Mouse (Mus musculus): ENCODE measurements at regions not wholly inside any gene's neighbourhood (a gene's known extent, or its start where the extent isn't known, plus 50 kb on each side); places are given as distances from the start of the nearest gene placed in this dataset.

DNA sequence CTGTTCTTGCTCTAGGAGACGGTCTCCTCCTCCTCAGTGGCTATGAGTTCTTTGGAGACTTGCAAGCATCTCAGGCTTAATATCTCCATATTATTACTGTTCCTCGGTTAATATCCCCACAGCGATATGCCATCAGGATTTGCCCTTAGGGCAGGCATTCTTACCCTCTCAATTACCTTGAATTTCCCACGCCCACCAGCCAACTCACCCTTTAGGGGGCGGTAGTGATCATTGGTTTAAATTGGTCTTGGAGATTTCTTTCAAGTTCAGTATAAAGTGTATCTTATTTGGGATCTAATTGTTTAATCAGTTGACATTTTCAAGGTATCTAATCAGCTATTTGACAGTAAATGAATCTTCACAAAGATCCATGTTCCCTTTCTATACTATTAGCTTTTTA, 162.5 kb downstream of the Emp1 start:
- no peak for DNase-seq

DNA sequence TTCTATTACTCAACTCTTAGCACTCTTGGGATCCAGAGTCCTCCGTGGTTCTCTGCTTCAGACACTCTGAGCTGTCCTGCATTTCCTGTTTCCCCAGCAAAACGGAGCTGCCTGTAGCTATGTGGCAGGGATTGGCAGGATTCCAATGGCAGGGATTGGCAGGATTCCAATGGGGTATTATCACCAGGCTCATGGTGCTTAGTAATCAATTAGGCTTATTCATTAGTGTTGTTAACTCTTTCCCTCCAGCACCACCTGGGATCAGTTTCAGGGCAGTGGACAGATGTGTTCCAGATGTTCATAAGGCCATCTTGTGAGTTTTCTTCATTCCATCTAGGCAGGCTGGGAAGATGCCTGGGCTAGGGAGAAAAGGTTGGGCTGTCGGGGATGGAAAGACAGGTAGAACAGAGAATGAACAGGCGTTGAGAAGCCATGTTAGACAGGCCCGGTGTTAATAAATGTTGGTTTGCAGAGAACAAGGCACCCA, 163.5 kb downstream of the Emp1 start:
- DNase-seq: no peak

DNA sequence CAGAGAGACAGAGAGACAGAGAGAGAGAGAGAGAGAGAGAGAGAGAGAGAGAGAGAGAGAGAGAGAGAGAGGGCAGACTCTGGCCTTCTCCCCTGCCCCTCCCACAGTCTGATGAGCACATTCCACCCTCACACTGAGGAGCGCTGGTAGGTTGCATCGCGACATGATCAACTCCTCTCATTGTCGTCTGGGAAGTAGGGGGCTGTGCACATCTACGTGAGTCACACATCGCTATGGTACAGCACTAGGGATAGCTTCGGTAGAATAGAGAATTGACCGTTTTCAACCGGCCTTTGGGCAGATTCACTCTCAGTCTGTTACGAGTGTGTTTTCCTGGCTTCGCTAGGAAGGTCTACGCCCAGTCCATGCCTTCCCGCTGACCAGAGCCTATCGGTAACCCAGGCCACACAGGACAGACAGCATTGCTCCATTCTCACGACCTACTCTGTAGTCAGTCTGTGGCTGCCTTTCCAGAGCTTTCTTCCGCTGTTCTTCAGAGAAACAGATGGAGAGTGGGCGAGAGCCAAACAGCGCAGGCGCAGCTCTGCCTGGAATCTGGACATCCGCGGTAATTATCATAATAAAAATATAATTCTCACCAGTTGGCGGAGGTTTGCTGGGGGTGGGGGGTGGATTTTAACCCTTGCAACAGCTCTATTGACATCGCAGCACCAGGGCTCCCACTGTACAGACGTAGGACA, 164.3 kb downstream of the Emp1 start:
- DNase-seq: no peak

DNA sequence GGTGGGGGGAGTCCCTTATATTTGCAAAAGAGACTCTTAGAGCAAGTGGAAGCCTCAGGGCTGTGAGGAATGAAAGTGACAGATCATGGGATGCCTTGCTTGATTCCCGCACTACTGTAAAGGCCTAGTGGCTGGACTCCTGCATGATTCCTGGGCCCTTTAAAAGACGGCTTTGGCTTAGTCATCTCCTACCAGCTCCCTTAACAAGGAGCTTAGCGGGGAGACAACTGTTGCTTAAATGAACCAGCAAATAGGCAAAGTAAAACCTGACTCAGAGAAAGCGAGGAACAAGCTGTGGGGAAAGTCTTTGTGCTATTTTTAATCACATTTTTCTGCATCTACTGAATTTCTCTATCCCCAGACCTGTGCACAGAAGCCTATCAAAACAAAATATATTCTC, 165.5 kb downstream of the Emp1 start:
- no peak for DNase-seq

DNA sequence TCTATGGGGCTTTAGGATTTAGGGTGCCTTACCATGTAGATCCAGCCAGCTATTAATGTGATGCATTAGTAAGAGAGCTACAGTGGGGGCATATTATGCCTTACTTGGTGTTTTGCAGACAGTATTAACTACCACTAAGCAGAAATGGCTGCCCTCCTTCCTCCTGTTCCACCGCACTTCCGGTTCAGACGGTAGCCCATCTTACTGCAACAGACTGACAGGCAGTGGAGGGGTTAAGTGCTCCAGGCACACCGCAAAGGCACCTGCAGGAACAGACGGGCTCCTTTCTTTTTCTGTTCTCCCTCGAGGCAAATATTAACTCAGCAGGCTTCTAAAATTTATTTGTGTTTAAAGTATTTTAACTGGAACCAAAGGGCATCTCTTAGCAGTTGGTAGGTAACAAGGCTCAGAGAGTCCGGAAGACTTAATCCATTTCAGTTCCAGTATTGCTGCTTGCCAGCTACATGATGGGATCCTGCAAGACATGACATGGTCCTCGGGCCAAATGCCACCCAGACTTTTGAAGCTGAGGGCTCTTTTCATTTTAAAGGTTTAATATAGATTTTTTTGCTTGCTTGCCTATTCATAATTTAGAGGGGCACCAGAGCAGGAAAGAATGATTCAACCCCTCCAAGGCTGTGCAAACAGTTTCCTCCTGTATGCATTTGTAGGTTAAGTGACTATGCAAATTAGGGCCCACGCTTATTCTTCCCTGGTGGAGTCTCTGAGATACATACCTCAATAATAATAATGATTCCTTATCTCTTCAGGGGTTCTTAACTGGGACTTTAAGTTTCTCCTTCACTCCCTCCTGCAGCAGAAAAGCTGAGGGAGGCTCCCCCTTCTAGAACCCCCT, 177.7 kb downstream of the Emp1 start:
- no peak for DNase-seq

- no peak for DNase-seq
These were observed 179.2 kb downstream of the Emp1 start for GRCm38 (mm10) chr6:135541566-135541965.

DNA sequence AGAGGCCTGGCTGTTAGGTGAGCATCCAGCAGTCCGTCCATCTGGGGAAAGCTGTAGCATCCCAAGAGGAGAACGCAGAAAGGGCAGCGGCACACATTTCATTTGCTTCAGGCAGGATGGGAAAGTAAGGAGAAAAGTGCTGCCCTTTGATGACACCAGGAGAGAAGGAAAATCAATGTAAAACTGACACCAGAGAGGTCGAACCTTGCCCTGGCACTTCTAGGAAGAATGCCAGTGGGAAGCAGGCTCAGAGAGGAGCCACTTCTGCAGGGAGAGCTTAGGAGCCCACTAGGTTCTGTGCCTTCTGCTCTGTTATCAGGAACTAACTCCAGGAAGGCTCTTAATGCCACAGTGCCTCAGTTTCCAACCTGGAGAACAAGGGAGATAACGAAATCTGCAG, 180.0 kb downstream of the Emp1 start:
- DNase-seq: no peak

GRCm38 (mm10) chr6:135543390-135543789, 181.0 kb downstream of the Emp1 start:
- DNase-seq: no peak

- no peak for DNase-seq
These were observed 181.5 kb downstream of the Emp1 start for GRCm38 (mm10) chr6:135543863-135544262.

- DNase-seq: no peak
These were observed 188.1 kb downstream of the Emp1 start for GRCm38 (mm10) chr6:135550368-135550950.

DNA sequence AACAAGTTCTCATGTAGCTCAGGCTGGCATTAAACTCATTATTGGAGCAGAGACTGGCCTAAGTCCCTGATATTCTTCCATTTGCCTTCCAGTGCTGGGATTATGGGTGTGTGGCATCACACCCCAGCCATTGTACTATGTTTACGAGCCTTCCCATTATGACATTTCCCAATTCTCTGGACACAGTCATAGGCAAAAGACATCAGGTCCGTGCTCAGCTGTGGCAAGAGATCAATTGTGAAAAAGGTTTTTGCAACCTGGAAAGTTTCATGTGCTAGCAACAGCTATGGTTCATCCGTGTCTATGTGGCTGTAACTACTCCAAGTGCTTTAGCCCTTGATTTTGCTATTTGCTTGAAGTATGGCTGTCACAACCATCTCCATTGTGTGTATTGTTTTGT, 190.1 kb downstream of the Emp1 start:
- DNase-seq: no peak

GRCm38 (mm10) chr6:135559501-135559907, 197.2 kb downstream of the Emp1 start:
- peak; percentile 90 for DNase-seq

DNA sequence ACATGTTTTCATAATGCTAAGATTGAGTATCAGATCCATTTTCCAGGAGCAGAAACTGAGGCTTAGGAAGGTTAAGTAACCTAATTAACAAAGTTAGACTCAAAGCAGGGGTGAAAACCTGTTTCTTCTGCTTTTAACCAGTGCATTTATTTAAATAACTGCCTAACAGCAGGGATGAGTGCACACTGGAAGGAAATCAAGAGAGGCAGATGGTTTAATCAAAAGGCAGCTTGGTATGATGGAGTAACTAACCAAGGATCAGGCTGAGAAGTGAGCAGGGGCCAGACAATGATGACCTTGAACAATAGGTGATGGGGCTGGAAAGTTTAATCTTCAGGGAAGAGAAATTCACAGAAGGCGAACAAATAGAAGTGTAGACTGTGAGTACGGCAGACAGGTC, 199.9 kb downstream of the Emp1 start:
- no peak for DNase-seq

DNA sequence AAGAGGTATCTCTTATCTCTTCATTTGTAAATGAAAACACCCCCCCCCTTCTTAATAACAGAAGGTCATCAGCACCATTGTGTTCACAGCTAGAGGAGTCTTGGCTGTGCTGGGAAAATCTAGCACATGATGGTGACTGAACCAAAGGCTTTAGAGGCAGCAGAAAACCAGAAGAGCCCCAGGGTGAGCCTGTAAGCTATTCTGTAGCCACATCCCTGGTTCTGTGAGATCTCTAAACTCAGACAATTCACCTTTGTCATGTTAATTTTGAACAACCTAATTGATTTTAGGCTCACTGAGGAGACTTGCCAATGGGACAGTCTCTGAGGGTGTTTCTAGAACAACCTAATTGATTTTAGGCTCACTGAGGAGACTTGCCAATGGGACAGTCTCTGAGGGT, 201.4 kb downstream of the Emp1 start:
- DNase-seq: no peak

DNA sequence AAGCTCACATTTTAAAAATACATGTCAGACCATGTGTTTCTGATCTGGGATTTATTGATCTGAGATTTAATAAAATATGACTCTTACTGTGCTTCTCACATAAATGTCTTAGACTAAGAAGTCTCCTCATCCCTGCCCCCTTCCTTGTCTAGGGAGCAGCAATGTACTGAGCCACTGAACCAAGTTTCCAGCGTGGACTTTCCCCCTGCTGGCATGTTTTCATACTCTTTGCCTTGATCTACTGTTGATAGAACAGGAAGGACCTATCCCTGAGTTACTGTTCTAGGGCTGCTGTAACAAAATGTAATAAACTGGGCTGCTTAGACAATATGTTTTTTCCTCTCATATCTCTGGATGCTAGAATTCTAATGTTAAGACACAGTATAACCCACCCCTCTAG, 206.7 kb downstream of the Emp1 start:
- DNase-seq: no peak

DNA sequence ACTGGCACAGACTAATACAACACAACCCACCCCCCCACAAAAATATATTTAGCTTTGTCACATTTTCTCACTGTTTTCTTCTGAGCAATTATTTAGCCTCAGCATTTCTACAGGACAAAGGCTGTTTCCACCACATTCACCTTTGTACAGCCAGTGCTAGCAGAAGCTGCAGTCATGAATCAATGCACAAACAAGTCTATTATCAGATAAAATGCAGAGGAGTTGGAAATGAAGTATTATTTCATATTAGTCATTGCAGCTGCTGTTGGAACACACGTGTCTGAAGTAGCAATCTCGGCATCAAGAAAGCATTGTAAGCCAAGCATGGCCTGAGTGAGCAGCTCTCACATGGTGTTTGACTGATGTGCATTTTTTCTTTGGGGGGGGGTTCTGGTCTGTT, 212.9 kb downstream of the Emp1 start:
- no peak for DNase-seq

DNA sequence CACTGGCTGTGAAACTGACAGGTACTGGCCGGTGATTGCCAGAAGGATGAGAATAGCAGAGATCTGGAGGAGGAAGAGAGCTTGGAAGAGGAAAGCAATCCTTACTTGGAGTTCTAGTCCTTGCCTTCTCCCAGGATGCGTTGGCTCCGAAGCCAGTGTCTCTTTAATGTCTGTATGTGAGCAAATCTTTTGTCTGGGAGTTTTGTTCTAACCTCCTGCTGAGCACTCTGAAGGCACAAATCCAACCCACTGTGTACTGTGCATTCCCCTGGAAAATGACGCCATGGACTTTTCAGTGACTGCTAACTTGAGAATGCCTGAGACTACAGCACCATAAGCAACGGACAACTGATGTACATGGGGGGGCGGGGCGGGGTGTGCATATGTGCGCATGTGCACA, 216.4 kb downstream of the Emp1 start:
- DNase-seq: no peak

GRCm38 (mm10) chr6:135582567-135582966, 220.2 kb downstream of the Emp1 start:
- no peak for DNase-seq

DNA sequence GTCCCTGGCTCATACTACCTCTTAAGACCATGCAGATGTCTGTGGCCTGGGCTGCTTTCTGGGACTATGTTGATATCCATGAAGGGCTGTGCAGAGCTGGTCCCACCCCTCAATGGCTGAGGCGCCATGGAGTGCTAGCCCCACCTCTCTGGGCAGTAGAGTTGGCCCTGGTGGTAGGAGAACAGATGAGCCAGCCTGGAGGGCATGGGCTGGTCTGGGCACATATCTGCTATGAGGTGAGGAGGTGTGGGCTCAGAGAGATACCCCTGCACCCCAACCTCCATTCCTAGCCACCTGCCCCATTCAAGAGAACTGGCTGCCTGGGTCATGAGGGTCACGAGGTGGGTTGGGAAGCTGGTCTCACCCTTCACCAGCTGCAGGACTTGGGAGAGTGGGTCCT, 222.4 kb downstream of the Emp1 start:
- DNase-seq: no peak

DNA sequence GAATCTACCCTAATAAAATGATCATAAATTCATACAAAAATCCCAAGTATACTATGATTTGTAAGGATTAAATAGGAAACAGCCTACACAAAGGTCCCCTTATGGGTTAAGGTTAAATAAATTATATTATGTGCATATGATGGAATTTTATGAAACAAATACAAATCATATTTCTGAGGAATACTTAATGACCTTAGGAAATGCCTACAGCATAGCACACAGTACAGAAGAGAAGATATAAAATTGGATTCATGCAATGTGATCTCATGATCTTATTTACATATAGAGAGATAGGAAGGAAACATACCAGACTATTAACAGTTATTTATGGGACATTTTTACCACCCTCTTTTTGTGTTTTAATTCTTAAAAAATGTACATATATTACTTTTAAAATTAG, 227.7 kb downstream of the Emp1 start:
- DNase-seq: no peak

- DNase-seq: no peak
These were observed 228.7 kb downstream of the Emp1 start for GRCm38 (mm10) chr6:135591085-135591484.

DNA sequence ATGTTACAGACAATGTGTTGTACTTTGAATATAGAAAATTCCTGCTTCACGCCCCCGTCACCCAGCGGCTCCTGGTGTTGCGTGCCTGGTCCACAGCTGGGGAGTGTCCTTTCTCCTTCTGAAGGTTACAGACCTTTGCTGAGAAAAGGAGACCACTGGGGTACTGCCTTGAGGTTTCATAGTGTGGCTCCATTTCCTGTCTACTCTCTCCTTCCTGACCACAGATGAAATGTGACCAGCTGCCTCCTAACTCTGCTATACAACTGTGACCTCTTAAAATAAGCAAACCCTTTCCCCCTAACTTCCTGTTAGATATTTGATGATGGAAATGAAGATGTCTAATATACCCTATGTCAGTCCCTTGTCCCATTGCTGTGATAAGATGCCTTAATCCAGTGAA, 234.0 kb downstream of the Emp1 start:
- DNase-seq: no peak

DNA sequence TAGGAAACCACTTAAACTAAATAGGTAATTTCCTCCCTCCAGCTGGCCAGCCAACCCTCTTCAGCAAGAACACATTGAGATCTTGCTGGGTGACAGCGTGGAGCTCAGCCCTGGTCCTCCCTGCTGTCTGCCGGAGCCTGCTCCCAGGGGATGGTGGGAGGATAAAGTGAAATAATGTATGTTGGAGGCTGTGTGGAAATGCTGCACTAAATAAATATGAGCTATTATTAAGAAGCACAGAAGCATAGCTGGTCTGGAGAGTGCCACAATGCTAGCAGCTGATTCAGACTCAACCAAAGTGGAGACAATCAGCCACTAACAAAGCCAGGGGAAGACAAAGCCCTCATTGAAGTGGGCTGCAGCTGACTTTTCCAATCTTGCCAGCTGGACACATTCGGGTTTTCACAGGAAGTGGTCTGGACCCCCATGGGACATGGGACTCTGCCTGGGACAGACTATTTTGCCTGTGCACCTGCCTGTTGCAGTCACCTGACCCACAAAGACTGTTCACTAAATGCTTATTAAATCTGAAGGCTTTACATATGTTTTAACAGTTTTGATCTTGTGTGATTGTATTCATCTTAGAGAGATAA, 248.3 kb downstream of the Emp1 start:
- DNase-seq: no peak

Data from adrenal gland, postnatal 14 days (tissue).